ENCODE assay signal across 8 mouse cellular contexts in the genomic region with DNA sequence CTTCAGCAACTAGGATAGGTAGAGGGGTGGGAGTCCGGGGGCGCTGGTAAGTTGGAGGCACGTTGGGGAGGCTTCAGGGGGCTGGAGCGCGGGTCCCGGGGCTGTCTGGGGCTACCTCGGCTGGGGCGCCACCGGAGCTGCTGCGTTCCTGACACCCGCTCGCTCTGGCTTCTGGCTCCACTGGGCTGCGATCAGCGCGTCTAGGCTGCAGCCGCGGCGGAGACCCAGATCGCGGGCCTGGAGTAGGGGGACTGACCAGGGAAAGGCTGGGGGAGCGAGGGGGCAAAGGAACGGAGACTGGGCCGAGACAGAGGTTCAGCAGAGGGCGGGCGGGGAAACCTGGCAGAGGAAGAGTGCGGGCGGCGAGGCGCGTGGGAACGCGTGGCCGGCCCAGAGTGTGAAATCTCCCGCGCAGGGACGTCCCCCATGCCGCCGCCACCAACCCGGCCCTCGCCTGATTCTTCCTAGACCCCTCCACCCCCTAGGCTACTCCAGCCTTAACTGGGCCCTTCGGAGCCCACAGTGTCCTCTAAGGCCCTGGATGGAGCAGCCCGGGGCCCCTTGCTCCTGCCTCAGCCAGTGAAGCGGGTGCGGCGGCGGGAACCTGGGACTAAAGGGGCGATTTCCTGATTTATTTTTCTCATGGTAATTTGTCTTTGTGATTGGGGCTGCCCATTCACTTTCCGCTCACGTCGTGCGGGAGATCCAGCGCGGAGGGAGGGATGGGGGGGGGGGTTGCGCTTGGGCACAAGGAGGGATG. TPM values are rescaled to one million over a fixed set of nuclear protein-coding genes. Genes with fewer than 3 reads are reported as not detected.
DNase-seq lines count a peak whose midpoint lies in the region; ATAC-seq and TF ChIP-seq lines count a peak whose summit lies in the region.
"Had no signal": no experiment of that assay in that cellular context is flagged by ENCODE, and none has a peak within 500 bp of the region (broad histone marks: within the 10 kb centered on the region; RNA-seq: fewer than 3 reads in every experiment).

No protein-coding gene starts in this region.

- WGBS in forebrain, postnatal 0 days: 1% methylated on average over 54 of the region's 54 CpGs
- WGBS in midbrain, postnatal 0 days: under 1% methylated on average over 46 of the region's 54 CpGs

- no peak for TF ChIP-seq CTCF in forebrain, postnatal 0 days (IDR thresholded peaks at IDR 0.05; ENCODE audit: low read depth)
- no peak for TF ChIP-seq CTCF in midbrain, postnatal 0 days (IDR thresholded peaks at IDR 0.05)

- peak overlapping the region; percentile 64 for H3K27ac ChIP-seq in forebrain, postnatal 0 days (ENCODE audit: low read depth, low read length)
- H3K27ac ChIP-seq in midbrain, postnatal 0 days (ENCODE audit: low read depth, low read length): peak overlapping the region; percentile 55; the same call in 1 of the 2 replicates

- peak overlapping the region; percentile 95 for H3K4me2 ChIP-seq in forebrain, postnatal 0 days (ENCODE audit: low read depth)
- peak overlapping the region; percentile 99 for H3K4me2 ChIP-seq in midbrain, postnatal 0 days (ENCODE audit: low read depth, low read length, poor library complexity, severe bottlenecking)

- DNase-seq in ovary, postnatal 10 days (ENCODE audit: low spot score): peak; percentile 27
- DNase-seq in ovary, postnatal 14 days (ENCODE audit: low spot score): no peak
- DNase-seq in cerebellum, postnatal 25 days: peak; percentile 58 to 63
- peak; percentile 55 for DNase-seq in forebrain, postnatal 0 days
- DNase-seq in kidney, postnatal 25 days: peak; percentile 12 to 34
- DNase-seq in midbrain, postnatal 0 days (ENCODE audit: low spot score): no peak
- no peak for DNase-seq in MN1 (ENCODE audit: low spot score)

- ATAC-seq in forebrain, postnatal 0 days: peak; percentile 25
- peak; percentile 49 for ATAC-seq in midbrain, postnatal 0 days (ENCODE audit: low FRiP score)

- peaks cover 6% of the 10 kb centered on the region; the same call in 1 of the 2 replicates for H3K4me1 ChIP-seq in forebrain, postnatal 0 days (ENCODE audit: insufficient read depth)
- no peaks in the 10 kb centered on the region for H3K4me1 ChIP-seq in midbrain, postnatal 0 days (ENCODE audit: insufficient read depth, low read length)

- H3K36me3 ChIP-seq in forebrain, postnatal 0 days (ENCODE audit: insufficient read depth): no peaks in the 10 kb centered on the region
- H3K36me3 ChIP-seq in midbrain, postnatal 0 days (ENCODE audit: insufficient read depth, low read length): no peaks in the 10 kb centered on the region

- no peaks in the 10 kb centered on the region for H3K9me3 ChIP-seq in forebrain, postnatal 0 days (ENCODE audit: low read length)
- no peaks in the 10 kb centered on the region for H3K9me3 ChIP-seq in midbrain, postnatal 0 days (ENCODE audit: low read length)

- H3K27me3 ChIP-seq in forebrain, postnatal 0 days (ENCODE audit: insufficient read depth, low read length): no peaks in the 10 kb centered on the region
- H3K27me3 ChIP-seq in midbrain, postnatal 0 days (ENCODE audit: insufficient read depth, low read length): peaks cover 12% of the 10 kb centered on the region

- peak overlapping the region; percentile 71 for H3K9ac ChIP-seq in forebrain, postnatal 0 days
- H3K9ac ChIP-seq in midbrain, postnatal 0 days (replicated peaks; ENCODE audit: low read length, poor library complexity, severe bottlenecking): peak overlapping the region; percentile 63

- peak overlapping the region; percentile 56 for H3K4me3 ChIP-seq in forebrain, postnatal 0 days (ENCODE audit: low read depth, low read length)
- peak overlapping the region; percentile 69 for H3K4me3 ChIP-seq in midbrain, postnatal 0 days (ENCODE audit: low read depth, low read length)

RNA-seq across cellular contexts. Expression of gene Sema5b, which starts 0.9 kb away (rescaled TPM):
- total RNA-seq in forebrain, postnatal 0 days (2014; rRNA removed): 18.4 and 30.1 TPM in 2 replicates
- 6.3 and 12.8 TPM in 2 replicates for polyA plus RNA-seq in forebrain, postnatal 0 days (2015; fragmentation: Nextera tagmentation; extraction: Ambion mirVana)
- 30.9 and 46.5 TPM in 2 replicates for total RNA-seq in midbrain, postnatal 0 days (2014; rRNA removed)
- polyA plus RNA-seq in midbrain, postnatal 0 days (2015; fragmentation: Nextera tagmentation; extraction: Ambion mirVana): 9.5 and 11.4 TPM in 2 replicates
- total RNA-seq: neutrophil, adult 5-6 weeks had no signal

RNA-seq across cellular contexts. Expression of gene Pdia5, which starts 51.2 kb away (rescaled TPM):
- total RNA-seq in forebrain, postnatal 0 days (2014; rRNA removed): 1.6 and 2.5 TPM in 2 replicates
- 8.7 and 8.8 TPM in 2 replicates for polyA plus RNA-seq in forebrain, postnatal 0 days (2015; fragmentation: Nextera tagmentation; extraction: Ambion mirVana)
- total RNA-seq in midbrain, postnatal 0 days (2014; rRNA removed): 2.6 and 4.3 TPM in 2 replicates
- polyA plus RNA-seq in midbrain, postnatal 0 days (2015; fragmentation: Nextera tagmentation; extraction: Ambion mirVana): 7.7 and 8.0 TPM in 2 replicates
- total RNA-seq: neutrophil, adult 5-6 weeks had no signal

Comparison
In these comparisons a context has a peak if more than half of its experiments do, and no peak if none do; other contexts are left out.
1. DNase-seq: peak in ovary, postnatal 10 days (single experiment), cerebellum, postnatal 25 days (2 of 2), forebrain, postnatal 0 days (single experiment) and kidney, postnatal 25 days (2 of 2); none in ovary, postnatal 14 days (single experiment), midbrain, postnatal 0 days (single experiment) and MN1 (single experiment).